Mouse (Mus musculus) intestine, postnatal 0 days (tissue): ENCODE results near the gene Evpl. TPM values are rescaled to one million over a fixed set of nuclear protein-coding genes. Genes with fewer than 3 reads are reported as not detected.

Experiments used
- ATAC-seq: fragments of 200-750 bp; cut with Nextera tagmentation; 2 replicates; pipeline ENCODE4 v1.8.0; 2017; ENCODE audit warnings: mild to moderate bottlenecking, moderate TSS enrichment, moderate library complexity
- H3K27ac ChIP-seq: fragments of 300-500 bp; sonication (generic); 2 replicates; pipeline ENCODE4 v1.5.1; 2014; ENCODE audit warnings: mild to moderate bottlenecking, low read depth, low read length, moderate library complexity
- H3K27me3 ChIP-seq: fragments of 300-500 bp; sonication (generic); replicated peaks from 2 replicates; pipeline ENCODE4 v1.6.1; 2014; ENCODE audit warnings: low read length, mixed read lengths; ENCODE audit not compliant: control insufficient read depth, insufficient read depth
- H3K36me3 ChIP-seq: fragments of 300-500 bp; sonication (generic); 2 replicates; pipeline ENCODE4 v1.6.1; 2014; ENCODE audit warnings: mild to moderate bottlenecking, moderate library complexity; ENCODE audit not compliant: control insufficient read depth, insufficient read depth
- H3K4me1 ChIP-seq: fragments of 300-500 bp; sonication (generic); replicated peaks from 2 replicates; pipeline ENCODE4 v1.6.1; 2014; ENCODE audit warnings: antibody characterized with exemption, low read length, mixed read lengths; ENCODE audit not compliant: control insufficient read depth, insufficient read depth
- H3K4me2 ChIP-seq: fragments of 300-500 bp; sonication (generic); replicated peaks from 2 replicates; pipeline ENCODE4 v1.6.1; 2014; ENCODE audit warnings: low read depth, mild to moderate bottlenecking, moderate library complexity
- H3K4me3 ChIP-seq: fragments of 300-500 bp; sonication (generic); 2 replicates; pipeline ENCODE4 v1.5.1; 2014; ENCODE audit warnings: low read depth, low read length
- H3K9ac ChIP-seq: fragments of 300-500 bp; sonication (generic); 2 replicates; pipeline ENCODE4 v1.6.1; 2014; ENCODE audit warnings: mild to moderate bottlenecking, low read depth, low read length
- H3K9me3 ChIP-seq: fragments of 300-500 bp; sonication (generic); 2 replicates; pipeline ENCODE4 v1.6.1; 2016; ENCODE audit warnings: mixed run types; ENCODE audit not compliant: control insufficient read depth
- CTCF ChIP-seq: sonication (generic); IDR thresholded peaks from 2 replicates; pipeline ENCODE4 v1.5.1; 2016; ENCODE audit warnings: low read depth, mild to moderate bottlenecking, control low read depth, antibody characterized with exemption, moderate library complexity
- WGBS: fragments of 180-500 bp; shearing (Covaris S2); extraction: QIAGEN DNeasy Blood & Tissue Kit; methylation state at CpG from one replicate; pipeline ENCODE4 v1.1.7; 2014; 5-methylcytosine and 5-hydroxymethylcytosine counted together
- polyA plus RNA-seq: library from polyadenylated mRNA; unstranded; fragments of >200 nt; fragmentation: Nextera tagmentation; extraction: Ambion mirVana; gene quantifications from 2 replicates; pipeline ENCODE4 v1.2.1, GENCODE M21; 2015

Evpl gene
- polyA plus RNA-seq, 1 experiment from 2014 or later, result 1.2 TPM

- ATAC-seq, result no peak
- Histone ChIP-seq H3K4me3 (peak overlapping the region; percentile 86), H3K36me3 (peaks cover 29% of the 10 kb centered on the region; the same call in 1 of the 2 replicates), H3K9me3 (no peaks in the 10 kb centered on the region), H3K4me1 (0 out of 2 replicates have a peak, but pooled peaks cover 4% of the 10 kb centered on the region), H3K27me3 (no peaks in the 10 kb centered on the region), H3K27ac (peak overlapping the region; percentile 80; the same call in 1 of the 2 replicates), H3K9ac (peak overlapping the region; percentile 94), H3K4me2 (peak overlapping the region; percentile 89)
- TF ChIP-seq CTCF, result no peak
- 33% methylated on average over 12 of the region's 12 CpGs for WGBS
Measured at GRCm38 (mm10) chr11:116272589-116273468, 35.0 kb upstream of the Evpl start.

GRCm38 (mm10) chr11:116269560-116269959 is 31.7 kb upstream of the Evpl start:
- Histone ChIP-seq H3K4me2 (no peak overlapping the region), H3K9ac (no peak overlapping the region), H3K9me3 (no peaks in the 10 kb centered on the region), H3K4me1 (0 out of 2 replicates have a peak, but pooled peaks cover 2% of the 10 kb centered on the region), H3K27me3 (no peaks in the 10 kb centered on the region), H3K36me3 (peaks cover 58% of the 10 kb centered on the region), H3K4me3 (no peak overlapping the region), H3K27ac (peak overlapping the region; percentile 29)
- 75% methylated on average over 8 of the region's 8 CpGs for WGBS
- ATAC-seq, result no peak
- TF ChIP-seq CTCF, result no peak

GRCm38 (mm10) chr11:116268313-116268712 is 30.4 kb upstream of the Evpl start:
- no peak overlapping the region; the same call in 1 of the 2 replicates for H3K4me2 ChIP-seq
- H3K36me3 ChIP-seq, result peaks cover 70% of the 10 kb centered on the region
- no peak for TF ChIP-seq CTCF
- no peaks in the 10 kb centered on the region for H3K9me3 ChIP-seq
- no peak overlapping the region for H3K9ac ChIP-seq
- 55% methylated on average over 6 of the region's 6 CpGs for WGBS
- no peaks in the 10 kb centered on the region for H3K27me3 ChIP-seq
- H3K27ac ChIP-seq, result peak overlapping the region; percentile 68
- no peaks in the 10 kb centered on the region for H3K4me1 ChIP-seq
- no peak overlapping the region for H3K4me3 ChIP-seq
- ATAC-seq, result peak; percentile 67

- peak; percentile 55 for TF ChIP-seq CTCF
- Histone ChIP-seq H3K27me3 (no peaks in the 10 kb centered on the region), H3K4me3 (no peak overlapping the region), H3K4me2 (no peak overlapping the region; the same call in 1 of the 2 replicates), H3K36me3 (peaks cover 77% of the 10 kb centered on the region), H3K9ac (no peak overlapping the region), H3K4me1 (no peaks in the 10 kb centered on the region), H3K9me3 (no peaks in the 10 kb centered on the region), H3K27ac (peak overlapping the region; percentile 68)
- 79% methylated on average over 8 of the region's 8 CpGs for WGBS
- no peak for ATAC-seq
Measured at GRCm38 (mm10) chr11:116267637-116268036, 29.8 kb upstream of the Evpl start.

GRCm38 (mm10) chr11:116265850-116266249 is 28.0 kb upstream of the Evpl start:
- WGBS, result 97% methylated on average over 4 of the region's 4 CpGs

GRCm38 (mm10) chr11:116265352-116265751 is 27.5 kb upstream of the Evpl start:
- Histone ChIP-seq H3K4me3 (no peak overlapping the region), H3K4me1 (no peaks in the 10 kb centered on the region), H3K27me3 (no peaks in the 10 kb centered on the region), H3K9me3 (no peaks in the 10 kb centered on the region), H3K27ac (no peak overlapping the region), H3K36me3 (peaks cover 90% of the 10 kb centered on the region), H3K9ac (no peak overlapping the region), H3K4me2 (no peak overlapping the region)
- 84% methylated on average over 11 of the region's 11 CpGs for WGBS
- TF ChIP-seq CTCF, result no peak
- no peak for ATAC-seq

More at GRCm38 (mm10) chr11:116265850-116266249, 28.0 kb upstream of the Evpl start:
- Histone ChIP-seq H3K9ac (no peak overlapping the region), H3K27ac (no peak overlapping the region), H3K4me1 (no peaks in the 10 kb centered on the region), H3K4me3 (no peak overlapping the region), H3K36me3 (peaks cover 90% of the 10 kb centered on the region), H3K27me3 (no peaks in the 10 kb centered on the region), H3K9me3 (no peaks in the 10 kb centered on the region), H3K4me2 (no peak overlapping the region)
- TF ChIP-seq CTCF, result no peak
- no peak for ATAC-seq
